Mouse (Mus musculus) cerebellum, adult 2 months (tissue): Measurements from ENCODE around the gene Ranbp10. TPM values are rescaled to one million over a fixed set of nuclear protein-coding genes. Genes with fewer than 3 reads are reported as not detected.

Experiments
- DNase-seq, 2 experiments: peaks; one replicate each; pipeline ENCODE4 v3.0.0; 2021
- H3K27ac ChIP-seq: fragments of 200-500 bp; 2 replicates; pipeline ENCODE4 v1.5.1; 2012; ENCODE audit warnings: low read length, control low read depth, inconsistent platforms; ENCODE audit not compliant: insufficient read depth
- H3K27me3 ChIP-seq: fragments of 200-500 bp; 2 replicates; pipeline ENCODE4 v1.6.1; 2012; ENCODE audit warnings: inconsistent platforms, mild to moderate bottlenecking, low read length, moderate library complexity; ENCODE audit not compliant: control insufficient read depth, insufficient read depth
- H3K4me1 ChIP-seq: fragments of 200-500 bp; 2 replicates; pipeline ENCODE4 v1.6.1; 2011; ENCODE audit warnings: low read length; ENCODE audit not compliant: control insufficient read depth, insufficient read depth
- H3K4me3 ChIP-seq: fragments of 200-500 bp; replicated peaks from 2 replicates; pipeline ENCODE3; 2011; ENCODE audit warnings: mild to moderate bottlenecking, low read depth, low read length, control low read depth; ENCODE audit not compliant: insufficient read depth
- CTCF ChIP-seq: fragments of 200-500 bp; IDR thresholded peaks from 2 replicates; pipeline ENCODE4 v1.5.1; 2011; ENCODE audit warnings: low read depth, mild to moderate bottlenecking, control low read depth, low read length, moderate library complexity, borderline replicate concordance; ENCODE audit not compliant: insufficient read depth
- POLR2A ChIP-seq: fragments of 200-500 bp; IDR thresholded peaks from 2 replicates; pipeline ENCODE4 v1.6.1; 2011; ENCODE audit warnings: low read length, control low read depth, borderline replicate concordance; ENCODE audit not compliant: insufficient read depth
- WGBS: fragments of 180-500 bp; shearing (Covaris S2); methylation state at CpG from one replicate; pipeline ENCODE4 v1.1.7; 2018; 5-methylcytosine and 5-hydroxymethylcytosine counted together
- polyA plus RNA-seq: library from polyadenylated mRNA; depleted of rRNA; stranded (reverse); fragments of >200 nt; gene quantifications from 2 replicates; pipeline ENCODE4 v1.2.3, GENCODE M21; 2012

The Ranbp10 gene
- polyA plus RNA-seq, 1 experiment = 30.5 TPM

DNA sequence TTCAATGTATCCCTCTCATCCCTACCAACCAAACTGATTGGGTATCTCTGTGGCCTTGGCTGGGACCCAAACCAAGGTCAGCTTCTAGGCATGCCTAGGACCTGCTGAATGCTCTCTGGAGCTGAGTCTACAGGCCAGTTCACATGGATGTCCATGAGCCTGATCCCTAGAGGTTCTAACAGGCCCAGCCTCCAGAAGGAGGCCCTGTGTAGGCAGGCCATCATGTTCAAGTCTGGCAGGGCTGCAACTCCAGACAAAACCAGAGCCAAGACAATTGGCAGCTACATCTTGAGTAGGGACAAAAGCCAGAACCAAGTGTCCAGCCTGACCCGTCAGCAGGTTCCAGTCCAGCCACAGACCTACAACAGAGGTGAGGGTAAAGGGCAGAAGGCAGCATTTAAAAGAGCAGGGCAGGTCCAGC, 53.7 kb downstream of the Ranbp10 start:
- Histone ChIP-seq H3K4me1 (peaks cover 30% of the 10 kb centered on the region), H3K27ac (no peak overlapping the region), H3K4me3 (no peak overlapping the region), H3K27me3 (no peaks in the 10 kb centered on the region)
- no peak for TF ChIP-seq POLR2A
- no peak for TF ChIP-seq CTCF
- WGBS = 9% methylated on average over 1 of the region's 1 CpGs
- peak; percentile 58 to 74 for DNase-seq

DNA sequence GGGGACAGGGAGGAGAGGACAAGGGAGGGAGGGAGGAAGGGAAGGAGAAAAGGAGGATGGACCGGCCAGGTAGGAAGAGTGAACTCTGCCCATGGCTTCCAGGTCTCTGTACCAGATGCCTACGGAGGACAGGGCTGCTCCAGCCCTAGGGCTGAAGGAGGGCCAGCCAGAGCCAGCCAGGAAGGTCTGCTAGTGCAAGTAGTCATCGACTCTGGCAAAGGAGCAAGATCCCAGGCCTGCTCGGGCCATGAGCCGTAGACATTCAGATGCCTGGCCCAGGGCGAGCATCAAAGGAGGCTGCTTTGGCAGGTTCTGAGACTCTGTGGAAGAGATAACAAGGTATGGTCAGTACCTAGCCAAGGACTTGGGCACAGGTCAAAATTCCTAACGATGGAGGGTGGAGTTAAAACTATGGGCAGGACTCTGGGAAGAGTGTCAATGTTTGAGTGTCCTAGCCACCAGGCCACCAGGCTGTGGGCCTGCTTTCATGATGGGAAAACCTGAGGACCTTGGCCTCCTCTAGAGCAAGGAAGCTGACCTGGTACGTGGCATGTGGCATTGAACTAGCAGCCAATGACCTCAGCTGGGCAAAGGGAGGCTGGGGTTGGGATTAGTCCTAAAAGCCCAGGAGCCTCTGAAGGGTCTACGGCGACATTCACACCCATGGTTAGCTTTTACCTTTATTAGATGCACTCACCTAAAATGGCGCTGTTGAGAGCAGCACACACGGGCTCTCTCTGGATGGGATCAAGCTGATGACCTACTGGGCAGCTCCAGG, 55.6 kb downstream of the Ranbp10 start:
- TF ChIP-seq POLR2A (no peak), CTCF (no peak)
- Histone ChIP-seq H3K27ac (no peak overlapping the region), H3K4me3 (no peak overlapping the region), H3K27me3 (no peaks in the 10 kb centered on the region), H3K4me1 (peaks cover 32% of the 10 kb centered on the region)
- WGBS = 90% methylated on average over 12 of the region's 12 CpGs
- DNase-seq = no peak

DNA sequence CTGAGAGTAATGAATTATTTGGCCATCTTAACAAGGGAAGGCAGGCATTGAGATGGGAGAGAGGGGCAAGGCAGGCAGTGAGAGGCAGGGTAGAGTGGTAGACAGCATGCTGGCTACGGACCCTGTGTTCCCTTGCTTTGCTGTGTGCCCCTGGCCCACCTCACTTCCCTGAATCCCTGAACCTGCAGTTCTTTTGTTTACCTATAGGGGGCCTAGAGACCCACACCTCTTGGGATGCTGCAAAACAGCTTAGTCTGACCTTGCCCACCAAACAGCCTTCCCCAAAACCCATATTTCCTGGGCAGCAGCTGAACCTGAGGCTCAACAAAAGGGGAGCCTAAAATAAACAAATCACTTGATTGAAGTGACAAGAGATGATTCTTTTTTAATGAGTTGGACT, 56.5 kb downstream of the Ranbp10 start:
- DNase-seq = no peak
- no peak overlapping the region for H3K4me3 ChIP-seq
- H3K27me3 ChIP-seq = no peaks in the 10 kb centered on the region
- WGBS = 78% methylated on average over 1 of the region's 1 CpGs
- peaks cover 32% of the 10 kb centered on the region for H3K4me1 ChIP-seq
- TF ChIP-seq POLR2A (no peak), CTCF (peak; percentile 55; the same call in 1 of the 2 replicates)
- H3K27ac ChIP-seq = no peak overlapping the region

DNA sequence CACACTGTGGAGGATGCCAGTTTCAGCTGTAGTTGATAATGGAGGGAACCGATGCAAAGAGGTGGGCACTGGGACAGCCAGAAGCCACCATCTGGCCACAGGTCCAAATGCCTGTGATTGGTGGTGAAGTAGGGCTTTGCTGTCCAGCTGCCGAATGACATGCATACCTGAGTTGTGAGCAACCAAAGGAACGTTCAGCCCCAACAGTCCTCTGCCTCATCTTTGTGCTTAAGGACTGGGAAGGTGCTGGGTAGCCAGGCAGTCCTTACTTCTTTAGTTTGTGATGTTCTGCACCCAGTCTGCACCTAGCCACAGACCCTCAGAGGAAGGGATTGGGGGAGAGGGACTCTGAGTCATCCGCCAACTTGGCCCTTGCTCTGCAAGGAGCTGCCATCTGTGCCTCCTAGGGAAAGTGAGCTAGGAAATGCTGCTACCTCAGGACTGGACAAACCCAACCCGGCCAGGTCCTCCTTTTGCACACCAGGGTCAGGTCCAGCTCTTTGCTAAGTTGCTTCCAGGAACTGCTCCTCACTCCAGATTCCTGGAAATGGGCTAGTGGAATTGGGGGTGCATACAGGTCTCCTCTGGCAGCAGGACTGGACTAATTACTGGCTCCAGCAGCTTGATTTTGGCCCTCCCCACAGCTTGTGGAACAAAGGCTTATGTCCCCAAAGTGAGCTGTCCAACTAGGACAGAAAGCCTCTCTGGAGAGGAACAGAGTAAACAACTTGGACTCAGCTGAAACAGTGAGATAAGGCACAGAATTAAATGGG, 58.5 kb downstream of the Ranbp10 start:
- H3K27me3 ChIP-seq = no peaks in the 10 kb centered on the region
- peaks cover 18% of the 10 kb centered on the region for H3K4me1 ChIP-seq
- no peak overlapping the region for H3K4me3 ChIP-seq
- WGBS = 42% methylated on average over 5 of the region's 5 CpGs
- H3K27ac ChIP-seq = 0 out of 2 replicates have a peak overlapping the region, but pooled peaks have one; percentile 13
- DNase-seq = peak in 1 of 2 experiments; percentile 41
- TF ChIP-seq POLR2A (no peak), CTCF (no peak)

DNA sequence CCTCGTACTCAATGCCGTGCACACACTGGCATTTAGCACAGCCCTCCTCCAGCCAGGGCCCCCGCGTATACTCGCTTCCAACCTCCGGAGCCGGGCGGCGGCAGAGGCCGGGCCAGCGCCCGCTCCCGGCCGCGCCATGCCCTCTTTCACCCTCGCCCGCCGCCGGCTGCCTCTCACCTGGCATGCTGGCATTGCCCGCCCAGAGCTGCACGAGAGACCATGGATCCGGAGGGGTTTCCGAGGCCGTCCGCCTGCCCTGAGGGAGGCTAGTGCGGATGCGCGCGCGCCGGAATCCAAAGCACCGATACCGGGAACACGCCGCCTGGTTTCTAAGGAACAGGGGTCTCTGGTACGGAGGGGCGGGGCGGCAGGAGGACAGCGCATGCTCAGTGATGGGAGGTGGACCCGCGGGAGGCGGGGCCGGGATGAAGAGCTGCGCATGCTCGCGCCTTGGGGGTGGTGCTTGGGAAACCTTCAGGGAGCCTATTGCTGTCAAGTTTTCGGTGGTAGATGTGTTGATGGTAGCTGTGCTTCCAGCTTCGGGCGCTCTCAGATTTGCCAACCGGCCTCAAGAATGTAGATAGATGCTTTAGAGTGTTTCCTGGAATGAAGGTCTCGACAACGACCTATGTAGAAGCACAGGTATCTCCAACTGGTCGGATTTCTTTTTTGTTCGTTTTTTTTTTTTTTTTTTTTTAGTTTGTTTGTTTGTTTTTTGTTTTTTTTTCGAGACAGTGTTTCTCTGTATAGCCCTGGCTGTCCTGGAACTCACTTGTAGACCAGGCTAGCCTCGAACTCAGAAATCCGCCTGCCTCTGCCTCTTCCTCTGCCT, 68.7 kb downstream of the Ranbp10 start, which contains the start of gene Gfod2:
TSS of gene Gfod2 (minus strand) at position 388 of the 832 bp plus-strand sequence.
- H3K27ac ChIP-seq = peak within 1 kb of the TSS; percentile 37; the same call in 1 of the 2 replicates
- TF ChIP-seq CTCF (no peak), POLR2A (peak; percentile 94; the same call in 1 of the 2 replicates)
- 3% methylated on average over 57 of the region's 57 CpGs for WGBS
- H3K27me3 ChIP-seq = no peaks in the 10 kb centered on the region
- DNase-seq = peak; percentile 96 to 99
- no peaks in the 10 kb centered on the region; the same call in 1 of the 2 replicates for H3K4me1 ChIP-seq
- H3K4me3 ChIP-seq = peak within 1 kb of the TSS; percentile 62

DNA sequence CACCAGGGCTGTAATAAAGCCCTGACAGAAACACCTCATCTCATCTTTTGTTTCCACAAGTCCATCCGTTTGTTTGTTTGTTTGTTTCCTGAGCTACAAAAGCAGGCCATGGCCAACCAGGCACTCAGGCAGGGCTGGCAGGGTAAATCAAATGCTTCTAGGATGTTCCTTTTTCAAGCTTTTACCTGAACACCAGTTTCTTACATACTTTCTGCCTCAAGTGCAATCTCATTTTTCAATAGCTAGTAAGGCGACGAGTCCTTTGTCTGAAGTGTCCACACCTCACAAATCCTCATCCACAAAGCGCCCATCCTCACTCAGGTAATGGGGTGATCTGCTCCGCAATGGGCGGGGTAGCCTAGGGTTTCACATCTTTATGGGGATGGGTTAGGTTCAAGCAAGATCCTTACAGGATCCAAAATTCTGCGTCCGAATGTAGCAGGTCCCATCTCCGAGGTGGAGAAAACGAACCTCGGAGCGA, 69.3 kb downstream of the Ranbp10 start:
- WGBS = 1% methylated on average over 12 of the region's 12 CpGs
- H3K27me3 ChIP-seq = no peaks in the 10 kb centered on the region
- H3K4me1 ChIP-seq = no peaks in the 10 kb centered on the region; the same call in 1 of the 2 replicates
- no peak for DNase-seq
- H3K4me3 ChIP-seq = peak overlapping the region; percentile 62
- peak overlapping the region; percentile 37; the same call in 1 of the 2 replicates for H3K27ac ChIP-seq
- TF ChIP-seq POLR2A (no peak), CTCF (no peak)

GRCm38 (mm10) chr8:105754688-105755087, 72.5 kb downstream of the Ranbp10 start:
- H3K4me1 ChIP-seq = peaks cover 8% of the 10 kb centered on the region
- H3K27ac ChIP-seq = no peak overlapping the region
- H3K4me3 ChIP-seq = no peak overlapping the region
- no peak for TF ChIP-seq CTCF
- no peak for TF ChIP-seq POLR2A
- H3K27me3 ChIP-seq = no peaks in the 10 kb centered on the region
- 93% methylated on average over 2 of the region's 2 CpGs for WGBS
- DNase-seq = no peak
